Mouse (Mus musculus): Measurements from ENCODE around the gene Pfkm. TPM values are rescaled to one million over a fixed set of nuclear protein-coding genes. Genes with fewer than 3 reads are reported as not detected.
A peak's percentile ranks its signal among the peaks of the same experiment; 100 is the strongest.

Pfkm gene
- total RNA-seq, 1 experiment from 2014 or later, result 82.8 TPM

DNA sequence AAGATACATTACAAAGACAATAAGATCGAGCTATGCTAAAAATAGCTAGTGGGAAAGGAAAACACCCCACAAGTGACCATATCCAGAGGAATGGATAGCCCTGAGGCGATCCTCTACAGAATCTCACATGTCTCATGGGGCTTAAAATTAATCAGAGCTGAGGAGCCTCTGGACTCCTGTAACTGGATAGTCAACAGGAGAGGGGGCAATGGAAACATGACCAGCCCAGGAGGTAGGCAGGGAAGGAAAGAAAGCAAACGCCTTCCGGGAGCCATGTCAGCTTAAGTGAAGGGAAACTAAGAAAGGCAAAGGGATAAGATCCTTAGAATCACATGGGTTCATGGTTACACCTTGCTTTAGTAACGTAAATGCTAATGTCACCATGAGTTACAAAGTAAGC lies 48.4 kb downstream of the Pfkm start:
- no peak for DNase-seq

DNA sequence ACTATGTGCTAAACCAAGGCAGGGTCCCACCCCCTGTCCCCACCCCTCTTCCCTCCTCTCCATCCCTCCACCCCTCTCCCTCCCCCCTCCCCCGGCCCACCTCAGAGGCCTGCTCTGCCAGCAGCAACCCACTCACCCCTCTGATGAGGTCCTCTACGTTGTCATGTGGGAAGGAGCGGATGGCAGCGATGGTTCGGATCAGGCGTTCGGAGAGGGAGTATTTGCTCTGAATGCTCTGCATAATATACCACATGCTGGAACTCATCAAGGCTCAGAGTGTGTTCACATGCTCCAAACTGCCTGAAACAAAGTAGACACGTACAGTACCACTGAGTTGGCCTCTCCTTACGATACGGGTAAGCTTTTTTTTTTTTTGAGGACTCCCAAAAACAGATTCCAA lies 50.1 kb downstream of the Pfkm start:
- DNase-seq, result no peak

DNA sequence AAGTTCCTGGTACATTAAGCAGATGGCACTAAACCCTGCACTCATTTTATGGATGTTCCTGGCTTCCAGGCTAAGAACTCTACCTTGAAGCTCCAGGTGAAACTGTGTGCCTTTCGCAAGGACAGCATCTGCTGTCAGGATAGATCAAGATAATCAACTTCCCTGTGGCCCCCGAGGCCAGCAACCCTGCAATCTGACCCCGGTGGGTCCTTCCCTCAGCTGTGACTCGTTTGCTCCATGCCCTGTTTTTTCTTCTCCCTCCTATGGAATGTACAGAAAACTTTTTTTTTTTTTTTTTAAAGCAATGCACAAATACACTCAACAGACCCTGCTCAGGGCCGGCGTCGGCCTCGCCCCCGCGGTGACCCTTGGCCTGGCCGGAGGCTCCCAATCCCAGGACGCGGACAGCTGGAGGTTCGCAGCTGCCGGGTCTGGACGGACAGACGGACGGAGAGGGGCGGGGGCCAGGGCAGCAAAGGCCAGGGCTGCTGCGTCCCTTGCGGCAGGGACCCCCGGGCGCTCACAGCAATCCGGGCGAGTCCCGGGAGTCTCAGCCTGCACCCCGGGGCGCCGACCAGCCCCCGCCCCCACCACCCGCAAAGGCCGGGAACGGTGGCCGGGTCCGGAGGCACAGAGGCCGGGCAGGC lies 52.6 kb downstream of the Pfkm start:
- DNase-seq, result peak; percentile 43

DNA sequence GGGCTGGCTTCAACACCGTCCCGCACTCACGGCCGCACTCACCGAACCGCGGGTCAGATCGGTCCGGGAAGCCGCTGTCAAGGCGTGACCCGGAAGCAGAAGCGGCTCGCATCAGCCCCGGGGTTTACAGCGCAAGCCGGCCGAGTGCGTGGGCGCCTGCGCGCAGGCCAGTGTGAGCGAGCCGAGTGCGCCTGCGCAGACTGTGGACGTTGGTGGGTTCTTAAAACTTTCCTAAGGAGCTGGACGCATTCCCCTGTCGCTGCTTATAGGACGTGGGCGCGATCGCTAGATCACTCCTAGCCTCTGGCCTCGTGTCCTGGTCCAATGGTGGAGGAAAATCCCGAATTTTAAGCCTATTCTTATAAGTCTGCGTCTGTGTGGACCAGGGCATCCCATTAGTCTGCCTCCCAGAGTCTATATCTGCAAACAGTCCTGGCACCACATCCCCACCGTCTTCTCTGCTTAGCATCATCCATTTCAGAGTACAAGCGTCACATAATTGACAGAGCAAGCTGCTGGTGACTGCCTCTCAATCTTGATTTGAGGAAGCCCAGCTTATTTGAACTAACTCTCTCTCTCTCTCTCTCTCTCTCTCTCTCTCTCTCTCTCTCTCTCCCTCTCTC lies 53.3 kb downstream of the Pfkm start:
- peak; percentile 95 for DNase-seq

DNA sequence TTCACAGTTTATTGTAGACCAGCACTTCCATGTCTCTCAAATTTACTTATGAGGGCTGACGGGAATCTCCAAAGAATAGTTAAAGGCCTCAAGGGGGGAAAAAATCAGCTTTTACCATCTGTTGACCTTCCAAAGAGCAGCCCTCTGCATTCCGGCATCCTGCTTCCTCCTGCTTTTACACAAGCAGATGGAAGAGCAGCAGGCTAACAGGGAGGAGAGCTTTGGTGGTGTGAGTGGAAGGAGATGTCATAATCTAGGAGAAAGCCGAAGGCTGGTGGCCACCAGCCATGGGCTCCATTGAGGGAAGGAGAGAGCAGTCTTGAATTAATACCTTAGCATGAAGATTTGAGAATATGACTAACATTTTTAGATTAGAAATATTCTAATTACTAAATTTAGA lies 56.0 kb downstream of the Pfkm start:
- no peak for DNase-seq

DNA sequence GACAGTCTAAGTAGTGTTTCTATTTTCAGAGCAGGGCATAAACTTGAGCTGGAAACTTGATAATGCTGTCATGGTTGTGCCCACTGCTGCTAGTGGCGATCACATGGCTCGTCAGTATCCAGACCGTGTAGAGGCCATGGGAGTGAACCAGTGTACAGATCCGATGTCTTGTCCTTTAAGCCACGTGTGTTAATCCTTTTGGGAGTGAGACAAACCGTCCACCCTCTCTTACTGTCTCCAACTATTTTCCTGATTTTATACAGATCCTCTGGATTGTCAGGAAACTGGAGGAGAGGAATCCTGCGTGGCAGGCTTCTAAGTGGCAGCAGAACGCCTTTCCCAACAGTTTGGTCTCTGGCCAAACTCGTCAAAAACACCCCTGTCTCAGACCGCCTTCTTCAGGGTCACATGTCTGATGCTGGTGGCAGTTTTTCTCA lies 56.8 kb downstream of the Pfkm start:
- no peak for DNase-seq

DNA sequence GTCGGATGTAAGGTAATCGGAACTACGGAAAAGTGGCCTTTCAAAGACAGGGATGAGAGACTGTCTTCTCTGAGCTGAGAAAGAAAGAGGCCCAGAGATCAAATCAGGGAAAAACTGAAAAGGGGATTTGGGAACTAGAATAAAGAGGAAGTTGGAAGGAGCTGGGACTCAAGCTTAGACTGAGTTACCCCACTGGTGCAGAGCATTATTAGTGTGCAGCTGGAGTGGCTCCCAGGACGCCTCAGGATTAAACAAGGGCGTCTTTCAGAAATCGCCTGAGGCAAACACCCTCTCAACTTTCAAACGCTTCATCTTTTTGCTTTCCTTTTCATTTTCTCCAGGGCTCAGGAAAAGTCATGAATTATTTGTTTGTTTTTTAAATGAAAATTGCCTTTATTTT lies 60.5 kb downstream of the Pfkm start:
- DNase-seq, result no peak

DNA sequence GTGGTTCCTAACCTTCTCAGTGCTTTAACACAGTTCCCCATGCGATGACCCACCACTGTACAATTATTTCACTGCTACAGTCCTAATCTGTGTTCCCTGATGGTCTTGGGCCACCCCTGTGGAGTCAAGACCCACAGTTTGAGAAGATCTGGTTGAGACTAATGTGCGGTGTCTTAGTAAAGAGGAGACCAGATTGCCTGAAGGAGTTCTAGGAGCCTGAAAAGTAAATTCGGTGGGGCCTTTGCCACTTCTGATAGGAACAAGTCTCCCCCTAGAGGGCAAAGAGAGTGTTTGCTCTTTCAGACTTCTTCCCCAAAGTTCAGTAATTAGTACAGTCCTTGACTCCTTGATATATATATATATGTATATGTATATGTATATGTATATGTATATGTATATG lies 61.2 kb downstream of the Pfkm start:
- DNase-seq, result no peak

DNA sequence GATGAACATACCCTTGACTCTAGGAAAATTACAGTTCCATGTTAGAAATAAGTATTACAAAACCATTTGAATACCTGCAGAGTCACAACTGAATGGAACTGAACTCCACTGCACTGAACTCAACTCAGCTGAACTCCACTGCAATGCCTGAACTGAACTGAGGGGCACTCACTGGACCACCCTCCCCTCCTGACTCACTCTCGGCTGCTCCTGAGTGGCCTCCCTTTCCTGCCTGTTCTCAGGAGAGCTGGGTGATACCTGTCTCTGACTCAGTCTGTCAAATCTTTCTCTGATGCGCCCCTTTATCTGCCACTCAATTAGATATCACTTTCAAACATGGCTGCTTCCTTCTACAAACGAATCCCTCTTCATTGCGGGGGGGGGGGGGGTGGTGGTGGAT lies 61.8 kb downstream of the Pfkm start:
- no peak for DNase-seq

DNA sequence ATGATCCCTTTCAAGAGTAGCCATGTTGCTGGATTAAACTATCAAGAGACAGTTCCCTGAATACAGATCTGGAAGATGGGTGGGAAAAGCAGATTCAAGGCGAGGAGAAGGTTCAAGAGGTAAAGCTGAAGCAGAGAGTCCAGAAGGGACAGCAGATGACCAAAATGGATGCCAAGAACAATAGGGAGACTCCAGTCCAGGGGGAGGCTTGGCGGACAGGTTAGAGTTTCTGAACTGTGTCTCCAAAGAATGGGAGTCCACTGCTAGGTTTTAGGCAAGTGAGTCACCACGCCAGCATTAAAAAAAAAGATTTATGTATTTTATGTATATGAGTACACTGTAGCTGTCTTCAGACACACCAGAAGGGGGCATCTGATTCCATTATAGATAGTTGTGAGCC lies 62.2 kb downstream of the Pfkm start:
- DNase-seq, result no peak

DNA sequence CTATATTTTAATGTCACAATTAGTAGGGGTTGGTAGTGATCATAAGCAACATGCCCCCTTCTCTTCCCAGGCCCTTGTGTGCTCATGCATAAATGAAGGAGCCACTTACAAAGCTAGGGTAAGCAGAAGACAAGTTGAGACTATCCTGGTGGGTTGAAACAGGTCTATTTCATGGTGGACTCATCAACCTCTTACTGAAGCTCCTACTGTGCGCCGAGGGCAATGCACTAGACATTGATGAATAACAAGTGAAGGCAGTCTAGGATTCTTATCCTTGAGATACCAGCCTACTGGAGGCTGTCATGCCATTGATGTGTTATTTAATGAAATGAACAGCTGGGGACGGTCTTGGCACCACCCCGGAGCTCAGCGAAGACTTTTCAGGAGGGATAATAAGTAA lies 62.9 kb downstream of the Pfkm start:
- DNase-seq, result no peak

DNA sequence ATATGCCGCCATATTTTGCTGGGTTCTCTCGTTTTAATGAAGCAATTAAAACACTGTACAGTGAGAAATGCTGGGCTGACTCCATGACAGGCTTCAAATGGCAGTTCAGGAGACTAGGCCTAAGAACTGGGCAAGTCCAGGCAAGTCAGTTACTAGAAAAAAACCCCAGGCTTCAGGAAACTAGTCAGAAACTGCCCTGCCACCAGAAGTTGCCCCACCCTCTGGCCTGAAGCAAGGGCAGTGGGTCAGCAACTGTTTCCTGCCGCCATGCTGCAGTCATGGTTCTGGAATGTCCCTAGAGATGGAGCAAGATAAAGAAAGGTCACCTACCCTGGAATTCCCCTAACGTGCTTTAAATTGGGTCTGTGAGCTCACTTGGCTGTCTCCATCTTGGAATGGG lies 63.6 kb downstream of the Pfkm start:
- no peak for DNase-seq

DNA sequence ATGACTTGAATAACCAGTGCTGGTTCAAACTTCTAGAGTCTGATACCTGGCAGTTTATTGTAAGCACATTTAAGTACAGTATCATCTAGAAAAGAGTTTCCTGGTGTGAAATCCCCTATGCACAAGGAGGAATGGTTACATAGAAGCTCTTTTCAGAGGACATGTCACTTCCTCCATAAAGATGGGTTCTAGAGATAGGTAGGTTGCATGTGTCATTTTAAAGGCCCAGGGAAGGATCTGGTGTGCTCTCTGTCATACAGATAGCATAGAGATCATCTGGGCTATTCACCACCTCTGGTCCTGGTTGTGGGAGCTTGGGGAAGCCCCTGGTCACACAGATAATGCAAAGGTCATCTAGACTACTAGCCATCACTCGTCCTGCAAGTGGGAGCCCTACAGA lies 64.9 kb downstream of the Pfkm start:
- DNase-seq, result no peak

DNA sequence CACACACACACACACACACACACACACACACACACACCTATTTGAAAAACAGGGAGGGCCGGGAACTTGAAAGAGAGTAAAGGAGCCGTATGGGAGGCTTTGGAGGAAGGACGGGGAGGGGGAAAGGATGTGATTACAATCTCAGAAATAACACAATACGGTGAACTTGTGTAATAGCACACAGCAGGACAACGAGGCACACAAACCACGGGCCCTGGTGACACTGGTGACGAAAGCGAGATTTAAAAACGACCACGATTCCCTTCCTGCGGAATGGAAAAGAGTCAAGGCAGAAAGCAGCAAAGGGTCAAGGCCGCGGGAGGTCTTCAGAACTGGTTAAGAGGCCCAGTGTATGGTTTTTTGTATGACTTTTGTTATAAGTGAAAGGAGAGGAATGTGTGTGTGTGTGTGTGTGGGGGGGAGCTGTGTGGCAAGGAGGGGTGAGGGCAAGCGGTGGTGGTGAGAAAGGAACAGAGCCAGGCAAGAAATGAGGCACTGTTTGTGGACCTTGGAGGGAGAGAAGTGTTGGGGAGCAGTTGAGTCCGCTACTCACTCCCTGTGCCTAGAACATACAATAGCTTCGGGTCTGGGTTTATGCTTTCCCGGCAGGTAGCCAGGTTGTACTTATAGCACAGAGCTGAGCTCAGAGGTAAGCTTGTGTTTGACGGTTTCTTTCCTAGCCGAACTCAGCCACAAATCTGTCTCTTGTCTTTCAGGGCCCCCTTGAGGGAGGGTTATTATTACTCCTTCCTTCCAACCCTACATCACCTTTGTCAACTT lies 68.8 kb downstream of the Pfkm start:
- no peak for DNase-seq

DNA sequence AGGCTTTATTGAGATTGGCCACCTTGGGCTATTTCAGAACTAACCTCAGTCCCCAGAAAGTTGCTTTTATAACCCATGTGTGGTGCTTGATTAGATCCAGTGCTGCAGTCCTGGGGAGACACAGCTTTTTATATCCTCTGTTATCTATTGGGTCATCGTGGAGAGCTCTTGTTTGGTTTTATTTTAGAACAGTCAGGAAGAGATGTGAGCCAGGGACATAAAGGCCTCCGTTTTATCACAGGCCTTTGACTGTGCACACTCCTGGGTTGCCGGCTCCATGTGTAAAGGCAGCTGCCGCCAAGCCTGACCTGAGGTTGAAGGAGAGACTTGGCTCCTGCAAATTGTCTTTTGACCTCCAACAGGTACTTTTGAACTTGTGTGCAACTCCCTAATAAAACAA lies 70.2 kb downstream of the Pfkm start:
- DNase-seq, result no peak

DNA sequence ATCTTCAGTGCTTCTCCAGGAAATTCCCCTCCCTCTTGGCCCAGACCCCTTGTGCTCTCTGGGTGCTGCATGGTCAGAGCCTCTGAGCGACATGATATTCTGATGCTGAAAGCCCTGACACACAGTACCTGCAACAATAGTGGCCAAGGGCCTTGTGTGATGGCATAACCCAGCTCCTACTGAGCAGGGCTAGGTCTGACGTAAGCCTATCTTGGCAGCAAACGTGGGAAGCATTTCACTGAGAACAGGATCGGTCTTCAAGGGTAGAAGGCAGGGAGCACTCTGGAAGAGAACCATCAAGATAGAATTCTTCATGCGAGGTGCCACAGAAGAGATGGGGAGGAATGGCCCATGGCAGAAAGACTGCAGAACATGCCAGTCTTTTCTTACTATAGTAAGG lies 73.1 kb downstream of the Pfkm start, which contains the start of gene Asb8:
Gene Asb8, minus strand, starts transcription at position 101 of the 400 bp plus-strand sequence.
- no peak for DNase-seq

DNA sequence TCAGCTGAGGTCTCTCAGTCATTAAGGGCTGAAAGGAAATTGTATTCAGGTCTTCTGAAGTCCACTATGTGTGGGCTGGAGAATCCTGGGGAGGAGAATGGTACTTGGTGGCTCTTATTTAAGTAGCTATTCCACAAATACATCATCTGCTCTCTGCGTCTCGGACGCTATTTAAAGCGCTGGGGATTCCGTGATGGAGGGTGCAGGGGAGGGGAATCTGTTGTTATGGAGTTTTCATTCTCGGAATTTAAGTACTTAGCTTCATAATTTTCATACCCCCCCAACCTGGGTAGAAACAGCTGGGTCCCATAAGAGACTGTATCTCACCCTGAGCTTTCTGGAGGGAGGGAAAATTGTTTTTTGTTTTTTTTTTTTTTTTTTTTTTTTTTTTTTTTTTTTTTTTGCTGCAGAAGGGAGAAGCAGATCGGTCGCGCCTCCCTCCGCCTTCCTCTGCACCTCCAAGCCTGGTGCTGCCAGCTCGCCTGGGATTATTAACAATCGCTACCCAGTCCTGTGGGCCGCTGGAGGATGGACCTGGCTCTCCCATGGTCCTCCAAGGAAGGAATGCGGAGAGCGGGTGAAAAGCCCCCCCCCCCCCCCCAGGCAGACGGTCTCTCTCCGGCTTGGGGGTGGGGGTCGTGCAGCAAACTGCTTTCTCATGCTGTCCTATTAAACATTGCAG lies 74.7 kb downstream of the Pfkm start, which contains the start of gene Ccdc184:
Gene Ccdc184, plus strand, starts transcription at position 196 of the 682 bp plus-strand sequence.
- no peak for DNase-seq

DNA sequence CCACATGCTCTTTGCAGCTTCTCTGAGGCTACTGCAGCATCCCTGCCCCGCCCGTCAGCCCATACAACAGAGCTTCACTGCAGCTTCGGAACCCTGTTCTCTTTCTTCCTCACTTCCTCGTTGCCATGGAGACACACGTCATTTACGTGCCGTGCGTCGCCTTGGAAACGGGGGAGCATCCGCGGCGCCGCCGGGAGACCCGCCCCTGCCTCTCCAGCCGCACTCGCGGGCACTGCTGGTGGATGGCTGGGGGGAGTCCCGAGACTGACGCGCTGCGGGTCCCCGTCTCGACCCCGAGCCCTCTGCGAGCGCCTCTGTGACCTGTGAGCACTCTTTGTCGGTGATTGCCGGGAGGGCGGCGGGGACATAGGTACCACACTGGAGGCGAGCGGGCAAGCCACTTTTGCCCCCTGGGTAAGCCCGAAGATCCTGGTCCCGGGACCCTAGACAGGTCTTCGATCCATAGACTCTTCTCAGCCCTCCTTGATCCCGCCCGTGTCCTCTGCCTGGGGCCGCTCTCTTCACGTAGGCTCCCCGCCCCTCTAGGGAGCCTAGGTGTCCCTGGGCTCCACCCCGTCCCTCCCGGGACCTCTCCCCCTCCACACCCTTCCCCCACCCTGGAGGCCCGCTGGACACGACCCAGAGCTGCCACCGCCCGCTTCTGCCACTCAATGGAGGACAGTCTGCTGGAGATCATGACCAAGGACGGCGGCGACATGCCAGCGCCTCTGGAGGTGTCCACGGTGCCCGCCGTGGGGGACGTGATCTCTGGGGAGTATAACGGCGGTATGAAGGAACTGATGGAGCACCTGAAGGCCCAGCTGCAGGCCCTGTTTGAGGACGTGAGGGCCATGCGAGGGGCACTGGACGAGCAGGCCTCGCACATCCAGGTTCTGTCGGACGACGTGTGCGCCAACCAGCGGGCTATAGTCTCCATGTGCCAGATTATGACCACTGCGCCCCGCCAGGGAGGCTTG lies 75.5 kb downstream of the Pfkm start:
- DNase-seq, result peak; percentile 70

DNA sequence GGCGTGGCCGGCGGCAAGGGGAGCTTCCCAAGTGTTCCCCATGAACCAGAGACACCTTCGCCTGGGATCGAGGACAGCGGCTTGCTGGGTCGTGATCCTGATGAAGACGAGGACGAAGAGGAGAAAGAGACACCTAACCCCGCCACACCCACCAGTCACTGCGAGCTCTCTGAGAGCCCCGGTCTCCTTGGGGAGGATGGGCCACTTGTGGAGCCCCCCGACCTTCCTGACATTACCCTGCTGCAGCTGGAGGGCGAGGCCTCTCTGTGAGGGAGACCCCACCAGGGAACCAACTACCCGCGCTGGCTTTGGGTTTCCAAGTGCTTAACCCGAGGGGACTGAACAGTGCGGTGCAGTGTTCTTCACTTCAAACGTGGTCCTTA lies 76.2 kb downstream of the Pfkm start:
- DNase-seq, result no peak

DNA sequence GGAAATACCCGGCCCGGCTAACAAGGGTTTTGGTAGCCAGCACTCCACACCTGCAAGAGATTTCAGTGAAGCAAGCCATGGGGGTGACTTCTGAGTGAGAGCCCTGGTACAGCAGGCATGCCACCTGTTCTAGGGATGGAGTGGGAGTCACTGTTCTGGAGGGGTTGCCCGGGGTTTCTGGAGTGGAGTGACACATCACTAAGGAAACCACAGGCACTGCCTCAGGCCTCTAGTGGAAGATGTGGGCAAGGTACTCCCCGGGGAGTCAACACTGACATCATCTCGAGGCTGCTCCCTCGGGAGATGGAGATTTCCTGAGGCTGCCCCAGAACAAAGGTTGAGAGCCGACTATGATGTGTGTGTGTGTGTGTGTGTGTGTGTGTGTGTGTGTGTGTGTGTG lies 78.0 kb downstream of the Pfkm start:
- DNase-seq, result no peak

DNA sequence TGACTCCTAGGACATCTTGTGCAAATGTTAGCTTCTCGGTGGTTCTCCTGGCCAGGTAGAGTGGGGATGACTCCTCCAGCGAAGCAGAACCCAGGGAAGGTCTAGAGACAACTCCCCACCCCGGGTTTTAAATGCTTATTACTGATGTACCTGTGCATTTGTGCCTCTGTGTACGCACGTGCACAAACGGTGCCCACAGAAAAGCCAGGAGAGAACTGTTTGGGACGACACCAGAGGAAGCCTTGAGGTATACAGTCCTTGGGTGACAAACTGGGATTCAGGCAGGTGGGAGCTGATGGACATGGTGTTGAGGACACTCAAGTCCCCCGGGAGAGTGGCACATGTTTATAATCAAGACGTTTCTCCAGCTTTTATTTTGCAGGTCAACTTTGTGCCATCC lies 78.5 kb downstream of the Pfkm start:
- no peak for DNase-seq

DNA sequence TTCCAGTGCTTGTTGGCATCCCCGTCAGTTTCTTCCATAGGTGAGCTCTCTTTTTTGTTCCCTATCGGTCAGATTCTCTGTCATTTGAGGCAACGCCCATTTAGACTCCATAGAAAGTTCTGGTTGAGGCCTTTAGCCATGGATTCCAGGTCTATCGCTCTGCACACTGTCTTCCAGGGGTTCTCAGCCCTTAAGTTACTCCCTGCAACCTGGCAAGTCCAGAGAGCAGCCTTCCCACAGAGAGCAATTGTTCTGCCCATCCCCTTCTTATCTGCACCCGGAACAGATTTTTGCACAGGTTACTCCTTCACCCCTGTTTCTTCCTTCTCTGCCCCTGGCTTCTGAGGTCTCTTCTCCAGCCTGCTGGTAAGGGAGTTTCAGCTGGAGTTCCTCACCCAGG lies 79.7 kb downstream of the Pfkm start:
- no peak for DNase-seq
